Mouse (Mus musculus) heart, embryonic 12.5 days (tissue): Measurements from ENCODE around the gene Rhox4f. TPM values are rescaled to one million over a fixed set of nuclear protein-coding genes. Genes with fewer than 3 reads are reported as not detected.
"Not testable (repeated sequence)": the region's sequence is repeated elsewhere in the genome, so short reads cannot be mapped to it uniquely, and the experiment has no call there.

Source experiments
- ATAC-seq: fragments of 200-750 bp; cut with Nextera tagmentation; 2 replicates; pipeline ENCODE4 v1.8.0; 2017; ENCODE audit warnings: moderate TSS enrichment, moderate library complexity; ENCODE audit not compliant: insufficient number of reproducible peaks, low FRiP score
- H3K27ac ChIP-seq: fragments of 300-500 bp; sonication (generic); 2 replicates; pipeline ENCODE4 v1.5.1; 2016; ENCODE audit warnings: mild to moderate bottlenecking, moderate library complexity; ENCODE audit not compliant: poor library complexity, severe bottlenecking
- H3K27me3 ChIP-seq: fragments of 300-500 bp; sonication (generic); replicated peaks from 2 replicates; pipeline ENCODE4 v1.6.1; 2016; ENCODE audit warnings: mild to moderate bottlenecking, moderate library complexity
- H3K36me3 ChIP-seq: fragments of 300-500 bp; sonication (generic); 2 replicates; pipeline ENCODE4 v1.6.1; 2016; ENCODE audit warnings: mild to moderate bottlenecking, moderate library complexity
- H3K4me1 ChIP-seq: fragments of 300-500 bp; sonication (generic); replicated peaks from 2 replicates; pipeline ENCODE4 v1.6.1; 2016; ENCODE audit warnings: mild to moderate bottlenecking
- H3K4me2 ChIP-seq: fragments of 300-500 bp; sonication (generic); 2 replicates; pipeline ENCODE4 v1.6.1; 2016; ENCODE audit warnings: mild to moderate bottlenecking, moderate library complexity
- H3K4me3 ChIP-seq: fragments of 300-500 bp; sonication (generic); 2 replicates; pipeline ENCODE4 v1.5.1; 2016; ENCODE audit warnings: mild to moderate bottlenecking
- H3K9ac ChIP-seq: fragments of 300-500 bp; sonication (generic); 2 replicates; pipeline ENCODE4 v1.6.1; 2016; ENCODE audit warnings: mild to moderate bottlenecking, moderate library complexity
- H3K9me3 ChIP-seq: fragments of 300-500 bp; sonication (generic); replicated peaks from 2 replicates; pipeline ENCODE4 v1.6.1; 2016; ENCODE audit warnings: mild to moderate bottlenecking, moderate library complexity
- WGBS: fragments of 180-500 bp; shearing (Covaris S2); methylation state at CpG from one replicate; pipeline ENCODE4 v1.1.7; 2016; 5-methylcytosine and 5-hydroxymethylcytosine counted together
- polyA plus RNA-seq: library from polyadenylated mRNA; unstranded; fragments of >200 nt; fragmentation: Nextera tagmentation; extraction: Ambion mirVana; gene quantifications from 2 replicates; pipeline ENCODE4 v1.2.1, GENCODE M21; 2016

Rhox4f gene
- polyA plus RNA-seq, result not detected in 2 replicates

DNA sequence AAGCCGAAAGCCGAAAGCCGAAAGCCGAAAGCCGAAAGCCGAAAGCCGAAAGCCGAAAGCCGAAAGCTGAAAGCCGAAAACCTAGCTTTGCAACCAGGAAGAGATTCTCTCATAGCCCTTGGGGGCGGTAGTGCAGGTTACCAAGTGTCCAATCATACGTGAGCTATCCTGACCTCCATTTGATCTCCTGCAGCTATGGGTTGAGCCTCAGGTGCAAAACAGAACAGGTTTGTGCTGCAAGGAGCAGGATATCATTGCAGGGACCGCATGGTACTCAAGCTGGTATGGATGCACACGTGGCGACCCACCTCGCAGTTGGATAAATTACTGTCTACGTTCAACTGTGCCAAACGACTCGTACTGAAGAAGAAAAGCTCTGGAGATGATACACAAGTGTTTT, at the start of gene Rhox4f:
Gene Rhox4f, minus strand, starts transcription at position 101 of the 400 bp plus-strand sequence.
- H3K27me3 ChIP-seq, H3K4me1 ChIP-seq, H3K4me2 ChIP-seq, H3K4me3 ChIP-seq, H3K9ac ChIP-seq, ATAC-seq, H3K27ac ChIP-seq, H3K9me3 ChIP-seq, H3K36me3 ChIP-seq: not testable (repeated sequence)
- 94% methylated on average over 17 of the region's 19 CpGs for WGBS

DNA sequence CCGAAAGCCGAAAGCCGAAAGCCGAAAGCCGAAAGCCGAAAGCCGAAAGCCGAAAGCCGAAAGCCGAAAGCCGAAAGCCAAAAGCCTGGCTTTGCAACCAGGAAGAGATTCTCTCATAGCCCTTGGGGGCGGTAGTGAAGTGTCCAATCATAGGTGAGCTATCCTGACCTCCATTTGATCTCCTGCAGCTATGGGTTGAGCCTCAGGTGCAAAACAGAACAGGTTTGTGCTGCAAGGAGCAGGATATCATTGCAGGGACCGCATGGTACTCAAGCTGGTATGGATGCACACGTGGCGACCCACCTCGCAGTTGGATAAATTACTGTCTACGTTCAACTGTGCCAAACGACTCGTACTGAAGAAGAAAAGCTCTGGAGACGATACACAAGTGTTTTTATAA, 43.7 kb upstream of the Rhox4f start, which contains the start of gene Rhox4g:
Gene Rhox4g, minus strand, starts transcription at position 101 of the 400 bp plus-strand sequence.
- not testable (repeated sequence) for H3K4me3 ChIP-seq, ATAC-seq

DNA sequence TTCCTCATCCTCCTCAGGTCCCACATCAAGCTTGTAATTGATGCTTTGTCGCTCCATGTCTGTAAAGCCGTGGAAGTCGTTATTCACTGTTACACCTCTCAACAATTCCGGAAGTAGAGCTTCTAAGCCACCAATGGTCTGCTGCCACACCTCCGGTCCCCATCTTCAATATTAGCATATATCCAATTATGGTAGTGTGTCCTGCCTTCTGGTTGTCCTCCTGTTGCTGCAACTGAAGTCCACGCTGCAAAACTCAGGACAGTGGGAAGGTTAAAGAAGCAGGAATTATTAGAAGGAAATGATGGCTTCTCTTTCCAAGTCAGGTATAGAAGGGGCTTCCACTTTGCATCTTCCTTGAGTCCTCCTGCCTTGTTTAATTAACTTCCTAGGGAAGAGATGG, 35.9 kb upstream of the Rhox4f start, which contains the start of gene Rhox2g:
Gene Rhox2g, minus strand, starts transcription at position 101 of the 400 bp plus-strand sequence.
- not testable (repeated sequence) for H3K9me3 ChIP-seq, H3K36me3 ChIP-seq, H3K4me3 ChIP-seq, H3K4me2 ChIP-seq, ATAC-seq, H3K4me1 ChIP-seq, H3K9ac ChIP-seq, H3K27me3 ChIP-seq, H3K27ac ChIP-seq
- WGBS, result 82% methylated on average over 6 of the region's 6 CpGs

More for the DNA sequence above, 43.7 kb upstream of the Rhox4f start, which contains the start of gene Rhox4g:
- not testable (repeated sequence) for H3K4me1 ChIP-seq, H3K9me3 ChIP-seq, H3K4me2 ChIP-seq, H3K27me3 ChIP-seq, H3K9ac ChIP-seq, H3K27ac ChIP-seq, H3K36me3 ChIP-seq
- 82% methylated on average over 19 of the region's 20 CpGs for WGBS

- H3K9me3 ChIP-seq, H3K27ac ChIP-seq, H3K4me2 ChIP-seq, ATAC-seq, H3K4me3 ChIP-seq, H3K4me1 ChIP-seq, H3K36me3 ChIP-seq, H3K27me3 ChIP-seq, H3K9ac ChIP-seq: not testable (repeated sequence)
- WGBS, result 83% methylated on average over 2 of the region's 2 CpGs
These were observed 21.0 kb upstream of the Rhox4f start, which contains the start of gene Rhox3g for GRCm38 (mm10) chrX:37628512-37628911. Gene Rhox3g (minus strand): TSS chrX:37628612.

GRCm38 (mm10) chrX:37580692-37581091, 26.8 kb downstream of the Rhox4f start, which contains the start of gene Rhox3f:
Gene Rhox3f (plus strand): TSS chrX:37580992.
- not testable (repeated sequence) for H3K27ac ChIP-seq, ATAC-seq, H3K36me3 ChIP-seq, H3K27me3 ChIP-seq, H3K4me2 ChIP-seq, H3K4me1 ChIP-seq, H3K9me3 ChIP-seq, H3K9ac ChIP-seq, H3K4me3 ChIP-seq

- H3K4me2 ChIP-seq, ATAC-seq, H3K4me1 ChIP-seq, H3K9me3 ChIP-seq, H3K4me3 ChIP-seq, H3K36me3 ChIP-seq, H3K9ac ChIP-seq, H3K27ac ChIP-seq, H3K27me3 ChIP-seq: not testable (repeated sequence)
- WGBS, result 53% methylated on average over 2 of the region's 2 CpGs
These were observed 34.9 kb downstream of the Rhox4f start for GRCm38 (mm10) chrX:37572638-37573037.

- H3K4me1 ChIP-seq, ATAC-seq, H3K27me3 ChIP-seq, H3K27ac ChIP-seq, H3K4me3 ChIP-seq, H3K4me2 ChIP-seq, H3K36me3 ChIP-seq, H3K9ac ChIP-seq, H3K9me3 ChIP-seq: not testable (repeated sequence)
- 91% methylated on average over 8 of the region's 8 CpGs for WGBS
These were observed 36.4 kb downstream of the Rhox4f start, which contains the start of gene Rhox2f for GRCm38 (mm10) chrX:37571105-37571504. Gene Rhox2f (plus strand): TSS chrX:37571405.

DNA sequence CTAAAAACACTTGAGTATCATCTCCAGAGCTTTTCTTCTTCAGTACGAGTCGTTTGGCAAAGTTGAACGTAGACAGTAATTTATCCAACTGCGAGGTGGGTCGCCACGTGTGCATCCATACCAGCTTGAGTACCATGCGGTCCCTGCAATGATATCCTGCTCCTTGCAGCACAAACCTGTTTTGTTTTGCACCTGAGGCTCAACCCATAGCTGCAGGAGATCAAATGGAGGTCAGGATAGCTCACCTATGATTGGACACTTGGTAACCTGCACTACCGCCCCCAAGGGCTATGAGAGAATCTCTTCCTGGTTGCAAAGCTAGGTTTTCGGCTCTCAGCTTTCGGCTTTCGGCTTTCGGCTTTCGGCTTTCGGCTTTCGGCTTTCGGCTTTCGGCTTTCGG, 50.4 kb downstream of the Rhox4f start, which contains the start of gene Rhox4e:
Gene Rhox4e, plus strand, starts transcription at position 301 of the 400 bp plus-strand sequence.
- H3K4me3 ChIP-seq, H3K4me1 ChIP-seq, H3K27me3 ChIP-seq, H3K4me2 ChIP-seq, H3K36me3 ChIP-seq, ATAC-seq, H3K27ac ChIP-seq, H3K9ac ChIP-seq, H3K9me3 ChIP-seq: not testable (repeated sequence)
- WGBS, result 94% methylated on average over 10 of the region's 18 CpGs

Other genes with a start within 250 kb of the Rhox4f start
- not detected in 2 replicates for gene Rhox3a2, start 227.7 kb downstream of the Rhox4f start, polyA plus RNA-seq
- gene Rhox4a2, start 216.9 kb downstream of the Rhox4f start, polyA plus RNA-seq, result 0.38 TPM in 1 of 2 replicates, not detected in the other
- not detected in 2 replicates for gene Rhox2b, start 195.6 kb downstream of the Rhox4f start, polyA plus RNA-seq
- not detected in 2 replicates for gene Rhox4b, start 175.2 kb downstream of the Rhox4f start, polyA plus RNA-seq
- gene Rhox2c, start 154.0 kb downstream of the Rhox4f start, polyA plus RNA-seq, result not detected in 2 replicates
- not detected in 2 replicates for gene Rhox3c, start 149.1 kb downstream of the Rhox4f start, polyA plus RNA-seq
- gene Rhox4c, start 127.4 kb downstream of the Rhox4f start, polyA plus RNA-seq, result not detected in 2 replicates
- gene Rhox2d, start 114.3 kb downstream of the Rhox4f start, polyA plus RNA-seq, result not detected in 2 replicates
- not detected in 2 replicates for gene Rhox4d, start 93.3 kb downstream of the Rhox4f start, polyA plus RNA-seq
- gene Rhox2e, start 77.3 kb downstream of the Rhox4f start, polyA plus RNA-seq, result not detected in 2 replicates
- not detected in 2 replicates for gene Rhox3e, start 65.7 kb downstream of the Rhox4f start, polyA plus RNA-seq
- gene Rhox4e, start 50.3 kb downstream of the Rhox4f start, polyA plus RNA-seq, result not detected in 2 replicates
- not detected in 2 replicates for gene Rhox2f, start 36.3 kb downstream of the Rhox4f start, polyA plus RNA-seq
- gene Rhox3f, start 26.7 kb downstream of the Rhox4f start, polyA plus RNA-seq, result not detected in 2 replicates
- not detected in 2 replicates for gene Rhox3g, start 20.9 kb upstream of the Rhox4f start, polyA plus RNA-seq
- not detected in 2 replicates for gene Rhox2g, start 35.8 kb upstream of the Rhox4f start, polyA plus RNA-seq
- not detected in 2 replicates for gene Rhox4g, start 43.6 kb upstream of the Rhox4f start, polyA plus RNA-seq
- gene Rhox3h, start 61.1 kb upstream of the Rhox4f start, polyA plus RNA-seq, result not detected in 2 replicates
- gene Rhox2h, start 65.6 kb upstream of the Rhox4f start, polyA plus RNA-seq, result not detected in 2 replicates
- 11.2 and 12.9 TPM in 2 replicates for gene Rhox5, start 197.1 kb upstream of the Rhox4f start, polyA plus RNA-seq
- not detected in 2 replicates for gene Rhox6, start 219.2 kb upstream of the Rhox4f start, polyA plus RNA-seq
- not detected in 2 replicates for gene Rhox7a, start 224.0 kb upstream of the Rhox4f start, polyA plus RNA-seq